In genomic region chr7:142585890-142586289, GRCm38 (mm10) we compare ENCODE assay signal across 29 mouse cellular contexts. TPM values are rescaled to one million over a fixed set of nuclear protein-coding genes. Genes with fewer than 3 reads are reported as not detected.
DNase-seq lines count a peak whose midpoint lies in the region; ATAC-seq and TF ChIP-seq lines count a peak whose summit lies in the region.
"Had no signal": no experiment of that assay in that cellular context is flagged by ENCODE, and none has a peak within 500 bp of the region (broad histone marks: within the 10 kb centered on the region; RNA-seq: fewer than 3 reads in every experiment).

No protein-coding gene starts in this region.

- no peak overlapping the region for H3K9ac ChIP-seq in heart, embryonic 12.5 days
- H3K9ac ChIP-seq: embryonic facial prominence, embryonic 13.5 days; forebrain, embryonic 12.5 days; forebrain, embryonic 15.5 days; heart, embryonic 13.5 days; hindbrain, embryonic 14.5 days had no signal

- H3K4me1 ChIP-seq in heart, embryonic 10.5 days, result peaks cover 45% of the 10 kb centered on the region
- H3K4me1 ChIP-seq in heart, embryonic 12.5 days (replicated peaks), result peaks cover 31% of the 10 kb centered on the region
- peaks cover 32% of the 10 kb centered on the region for H3K4me1 ChIP-seq in limb, embryonic 10.5 days

- 78% methylated on average over 3 of the region's 3 CpGs for WGBS in heart, embryonic 10.5 days
- WGBS in heart, embryonic 12.5 days, result 79% methylated on average over 3 of the region's 3 CpGs
- 92% methylated on average over 3 of the region's 3 CpGs for WGBS in limb, embryonic 10.5 days

- H3K36me3 ChIP-seq in heart, embryonic 10.5 days, result no peaks in the 10 kb centered on the region
- no peaks in the 10 kb centered on the region for H3K36me3 ChIP-seq in heart, embryonic 12.5 days
- no peaks in the 10 kb centered on the region for H3K36me3 ChIP-seq in limb, embryonic 10.5 days
- H3K36me3 ChIP-seq: embryonic facial prominence, embryonic 10.5 days; embryonic facial prominence, embryonic 13.5 days; forebrain, embryonic 12.5 days; forebrain, embryonic 15.5 days; heart, embryonic 13.5 days had no signal

- H3K27ac ChIP-seq in heart, embryonic 10.5 days, result peak overlapping the region; percentile 81; the same call in 1 of the 2 replicates
- H3K27ac ChIP-seq in heart, embryonic 12.5 days (ENCODE audit: poor library complexity, severe bottlenecking), result no peak overlapping the region
- H3K27ac ChIP-seq in layer of hippocampus, adult 2 months, result peak overlapping the region; percentile 94
- peak overlapping the region; percentile 1; the same call in 1 of the 2 replicates for H3K27ac ChIP-seq in limb, embryonic 10.5 days
- H3K27ac ChIP-seq: embryonic facial prominence, embryonic 13.5 days; forebrain, embryonic 12.5 days; forebrain, embryonic 15.5 days; gastrocnemius, adult 2 months; hindbrain, embryonic 14.5 days; hindbrain, postnatal 0 days had no signal

- H3K4me2 ChIP-seq in heart, embryonic 12.5 days, result no peak overlapping the region
- H3K4me2 ChIP-seq: embryonic facial prominence, embryonic 13.5 days; forebrain, embryonic 12.5 days; forebrain, embryonic 15.5 days; heart, embryonic 13.5 days; hindbrain, embryonic 14.5 days had no signal

- TF ChIP-seq CTCF in layer of hippocampus, adult 2 months (conservative IDR thresholded peaks at IDR 0.05), result no peak

- ATAC-seq in heart, embryonic 12.5 days (ENCODE audit: insufficient number of reproducible peaks, low FRiP score), result no peak
- ATAC-seq: forebrain, embryonic 15.5 days; hindbrain, postnatal 0 days had no signal

- peaks cover 6% of the 10 kb centered on the region; the same call in 1 of the 2 replicates for H3K9me3 ChIP-seq in heart, embryonic 10.5 days
- peaks cover 14% of the 10 kb centered on the region for H3K9me3 ChIP-seq in heart, embryonic 12.5 days (replicated peaks)
- H3K9me3 ChIP-seq in limb, embryonic 10.5 days (replicated peaks), result peaks cover 3% of the 10 kb centered on the region; the same call in 1 of the 2 replicates
- H3K9me3 ChIP-seq: forebrain, embryonic 15.5 days had no signal

- no peak for DNase-seq in heart, embryonic 10.5 days (ENCODE audit: low spot score)
- peak; percentile 44 to 52 for DNase-seq in layer of hippocampus, adult 2 months (ENCODE audit: low spot score in 2 of 2)
- no peak for DNase-seq in layer of hippocampus, postnatal 25 days (ENCODE audit: extremely low spot score in 1 of 2, low spot score in 1 of 2)
- peak; percentile 9 to 16 for DNase-seq in right cerebral cortex, adult 2 months (ENCODE audit: low spot score in 2 of 2)
- no peak for DNase-seq in right cerebral cortex, postnatal 36 days (ENCODE audit: low spot score in 2 of 2)
- no peak for DNase-seq in limb, embryonic 10.5 days (ENCODE audit: low spot score)
- no peak for DNase-seq in urinary bladder, postnatal 25 days (ENCODE audit: low spot score)
- DNase-seq: adrenal gland, adult 2 months; adrenal gland, postnatal 14 days; B cell, adult 2 months; cerebellum, adult 11-12 months; cerebellum, adult 8-10 months; cerebellum, postnatal 10 days; cerebellum, postnatal 36 days; embryo, embryonic 11 days; gastrocnemius, adult 2 months; gastrocnemius, postnatal 14 days; heart, adult 11 months; heart, postnatal 14 days; heart, postnatal 4 days had no signal

- H3K4me3 ChIP-seq in heart, embryonic 10.5 days, result no peak overlapping the region
- H3K4me3 ChIP-seq in heart, embryonic 12.5 days, result no peak overlapping the region
- no peak overlapping the region for H3K4me3 ChIP-seq in layer of hippocampus, adult 2 months
- H3K4me3 ChIP-seq in limb, embryonic 10.5 days, result no peak overlapping the region
- H3K4me3 ChIP-seq: embryonic facial prominence, embryonic 10.5 days; embryonic facial prominence, embryonic 13.5 days; erythroblast, embryonic 14.5 days; forebrain, embryonic 12.5 days; forebrain, embryonic 15.5 days; gastrocnemius, adult 2 months; heart, embryonic 13.5 days had no signal

- H3K27me3 ChIP-seq in heart, embryonic 10.5 days (ENCODE audit: insufficient read depth, poor library complexity, severe bottlenecking), result no peaks in the 10 kb centered on the region
- no peaks in the 10 kb centered on the region for H3K27me3 ChIP-seq in heart, embryonic 12.5 days (replicated peaks)
- 0 out of 2 replicates have a peak, but pooled peaks cover 2% of the 10 kb centered on the region for H3K27me3 ChIP-seq in limb, embryonic 10.5 days (ENCODE audit: low read depth, poor library complexity, severe bottlenecking)
- H3K27me3 ChIP-seq: embryonic facial prominence, embryonic 13.5 days; forebrain, embryonic 12.5 days; forebrain, embryonic 15.5 days; heart, embryonic 13.5 days had no signal

RNA-seq across cellular contexts. Expression of gene Mrpl23, which starts 53.4 kb away (rescaled TPM):
- polyA plus RNA-seq in heart, embryonic 10.5 days (2016; fragmentation: Nextera tagmentation; extraction: Ambion mirVana), result 17.1 and 25.1 TPM in 2 replicates
- 12.0 and 15.2 TPM in 2 replicates for polyA plus RNA-seq in heart, embryonic 12.5 days (2016; fragmentation: Nextera tagmentation; extraction: Ambion mirVana)
- 1 to 10 TPM; 7.9 to 8.8 TPM for total RNA-seq in layer of hippocampus, adult 2 months (2021)
- 1 to 10 TPM; 5.8 to 6.7 TPM for total RNA-seq in layer of hippocampus, postnatal 25 days (2021)
- 25.9 and 33.7 TPM in 2 replicates for polyA plus RNA-seq in limb, embryonic 10.5 days (2016; fragmentation: Nextera tagmentation; extraction: Ambion mirVana)

Comparison
In these comparisons a context has a peak if more than half of its experiments do, and no peak if none do; other contexts are left out.
1. DNase-seq: peak in layer of hippocampus, adult 2 months (2 of 2) and right cerebral cortex, adult 2 months (2 of 2); none in heart, embryonic 10.5 days (single experiment), layer of hippocampus, postnatal 25 days (0 of 2), right cerebral cortex, postnatal 36 days (0 of 2), limb, embryonic 10.5 days (single experiment) and urinary bladder, postnatal 25 days (single experiment).